Mouse (Mus musculus) lung, adult 2 months (tissue): ENCODE data around the gene Arid5b.

Experiments used
- CTCF ChIP-seq: fragments of 200-500 bp; IDR thresholded peaks from 2 replicates; pipeline ENCODE4 v1.5.1; 2011; ENCODE audit warnings: mild to moderate bottlenecking, low read length, control low read depth; ENCODE audit not compliant: insufficient read depth
- POLR2A ChIP-seq: fragments of 200-500 bp; IDR thresholded peaks from 2 replicates; pipeline ENCODE4 v1.6.1; 2011; ENCODE audit warnings: low read depth, mild to moderate bottlenecking, control low read depth, low read length, borderline replicate concordance; ENCODE audit errors: extremely low read depth

DNA sequence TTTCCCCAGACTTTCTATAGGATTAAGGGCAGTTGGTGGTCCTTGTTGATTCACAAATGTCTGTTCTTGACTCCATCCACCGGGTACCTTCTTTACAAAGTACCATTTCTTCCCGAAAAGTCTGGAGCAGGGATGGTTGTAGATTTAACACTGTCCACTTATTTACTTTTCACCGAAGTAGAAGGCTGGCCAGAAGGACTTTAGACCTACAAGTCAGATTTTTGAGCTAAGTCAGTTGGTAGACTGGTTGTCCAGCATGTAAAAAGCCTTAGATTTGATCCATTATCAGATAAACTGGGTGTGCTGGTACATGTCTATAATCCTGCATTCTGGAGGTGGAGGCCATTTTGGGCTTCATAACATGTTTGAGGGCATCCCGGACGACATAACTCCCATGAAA lies 42.0 kb upstream of the Arid5b start:
- TF ChIP-seq CTCF (no peak), POLR2A (no peak)
